Mouse (Mus musculus) embryonic facial prominence, embryonic 13.5 days (tissue): ENCODE results near the gene Rnf2. TPM values are rescaled to one million over a fixed set of nuclear protein-coding genes. Genes with fewer than 3 reads are reported as not detected.
"Not testable (repeated sequence)": the region's sequence is repeated elsewhere in the genome, so short reads cannot be mapped to it uniquely, and the experiment has no call there.

Source experiments
- ATAC-seq: fragments of 200-750 bp; cut with Nextera tagmentation; 2 replicates; pipeline ENCODE4 v1.8.0; 2017; ENCODE audit warnings: low read depth; ENCODE audit not compliant: insufficient number of reproducible peaks, insufficient read depth, low FRiP score, low TSS enrichment
- H3K27ac ChIP-seq: fragments of 300-500 bp; sonication (generic); 2 replicates; pipeline ENCODE4 v1.5.1; 2015; ENCODE audit warnings: moderate library complexity, mild to moderate bottlenecking, inconsistent platforms
- H3K27me3 ChIP-seq: fragments of 300-500 bp; sonication (generic); 2 replicates; pipeline ENCODE4 v1.6.1; 2015; ENCODE audit warnings: mild to moderate bottlenecking, inconsistent platforms
- H3K36me3 ChIP-seq: fragments of 300-500 bp; sonication (generic); 2 replicates; pipeline ENCODE4 v1.6.1; 2015; ENCODE audit warnings: mild to moderate bottlenecking, inconsistent platforms
- H3K4me1 ChIP-seq: fragments of 300-500 bp; sonication (generic); 2 replicates; pipeline ENCODE4 v1.6.1; 2015; ENCODE audit warnings: inconsistent platforms
- H3K4me2 ChIP-seq: fragments of 300-500 bp; sonication (generic); 2 replicates; pipeline ENCODE4 v1.6.1; 2015; ENCODE audit warnings: moderate library complexity, mild to moderate bottlenecking, inconsistent platforms
- H3K4me3 ChIP-seq: fragments of 300-500 bp; sonication (generic); 2 replicates; pipeline ENCODE4 v1.5.1; 2015; ENCODE audit warnings: mild to moderate bottlenecking, inconsistent platforms
- H3K9ac ChIP-seq: fragments of 300-500 bp; sonication (generic); 2 replicates; pipeline ENCODE4 v1.6.1; 2015; ENCODE audit warnings: mild to moderate bottlenecking, inconsistent platforms
- H3K9me3 ChIP-seq: fragments of 300-500 bp; sonication (generic); 2 replicates; pipeline ENCODE4 v1.6.1; 2016; ENCODE audit warnings: inconsistent platforms
- WGBS: fragments of 180-500 bp; shearing (Covaris S2); methylation state at CpG from one replicate; pipeline ENCODE4 v1.1.7; 2015; ENCODE audit warnings: mixed read lengths; 5-methylcytosine and 5-hydroxymethylcytosine counted together
- polyA plus RNA-seq: library from polyadenylated mRNA; unstranded; fragments of >200 nt; fragmentation: Nextera tagmentation; extraction: Ambion mirVana; gene quantifications from 2 replicates; pipeline ENCODE4 v1.2.1, GENCODE M21; 2015

Rnf2 gene
- polyA plus RNA-seq, 1 experiment from 2014 or later = 103 TPM

GRCm38 (mm10) chr1:151482497-151482896 lies 18.3 kb downstream of the Rnf2 start:
- no peak overlapping the region for H3K9ac ChIP-seq
- H3K27ac ChIP-seq = no peak overlapping the region
- H3K4me2 ChIP-seq = no peak overlapping the region
- H3K4me3 ChIP-seq = no peak overlapping the region
- WGBS = 93% methylated on average over 1 of the region's 1 CpGs
- H3K9me3 ChIP-seq = no peaks in the 10 kb centered on the region
- 0 out of 2 replicates have a peak, but pooled peaks cover 10% of the 10 kb centered on the region for H3K4me1 ChIP-seq
- H3K36me3 ChIP-seq = peaks cover 24% of the 10 kb centered on the region
- no peak for ATAC-seq
- no peaks in the 10 kb centered on the region for H3K27me3 ChIP-seq

- peaks cover 71% of the 10 kb centered on the region for H3K36me3 ChIP-seq
- 95% methylated on average over 8 of the region's 8 CpGs for WGBS
- not testable (repeated sequence) for H3K4me3 ChIP-seq, H3K9me3 ChIP-seq, H3K4me1 ChIP-seq, H3K27me3 ChIP-seq, H3K27ac ChIP-seq, H3K4me2 ChIP-seq, ATAC-seq, H3K9ac ChIP-seq
Observed at GRCm38 (mm10) chr1:151472386-151472785, 28.4 kb downstream of the Rnf2 start.

GRCm38 (mm10) chr1:151471429-151471828 lies 29.3 kb downstream of the Rnf2 start:
- Histone ChIP-seq H3K4me2 (no peak overlapping the region), H3K4me1 (no peaks in the 10 kb centered on the region), H3K27ac (no peak overlapping the region), H3K9me3 (no peaks in the 10 kb centered on the region), H3K4me3 (no peak overlapping the region), H3K36me3 (peaks cover 65% of the 10 kb centered on the region), H3K9ac (no peak overlapping the region), H3K27me3 (no peaks in the 10 kb centered on the region)
- 85% methylated on average over 7 of the region's 7 CpGs for WGBS
- no peak for ATAC-seq

GRCm38 (mm10) chr1:151466571-151466970 lies 34.2 kb downstream of the Rnf2 start:
- Histone ChIP-seq H3K9ac (no peak overlapping the region), H3K27me3 (no peaks in the 10 kb centered on the region), H3K4me2 (no peak overlapping the region), H3K27ac (no peak overlapping the region), H3K4me1 (no peaks in the 10 kb centered on the region; the same call in 1 of the 2 replicates), H3K4me3 (no peak overlapping the region), H3K9me3 (no peaks in the 10 kb centered on the region), H3K36me3 (peaks cover 28% of the 10 kb centered on the region)
- ATAC-seq = no peak
- WGBS = 77% methylated on average over 4 of the region's 4 CpGs

GRCm38 (mm10) chr1:151464914-151465313 lies 35.8 kb downstream of the Rnf2 start:
- 23% methylated on average over 4 of the region's 4 CpGs for WGBS

GRCm38 (mm10) chr1:151461265-151461664 lies 39.5 kb downstream of the Rnf2 start:
- 79% methylated on average over 9 of the region's 9 CpGs for WGBS
- Histone ChIP-seq H3K36me3 (peaks cover 50% of the 10 kb centered on the region), H3K4me2 (no peak overlapping the region), H3K27me3 (no peaks in the 10 kb centered on the region), H3K27ac (no peak overlapping the region), H3K4me3 (no peak overlapping the region), H3K4me1 (no peaks in the 10 kb centered on the region; the same call in 1 of the 2 replicates), H3K9ac (no peak overlapping the region), H3K9me3 (no peaks in the 10 kb centered on the region)
- no peak for ATAC-seq

More at GRCm38 (mm10) chr1:151464914-151465313, 35.8 kb downstream of the Rnf2 start:
- H3K9me3 ChIP-seq = no peaks in the 10 kb centered on the region
- no peaks in the 10 kb centered on the region; the same call in 1 of the 2 replicates for H3K4me1 ChIP-seq
- no peak for ATAC-seq
- no peak overlapping the region for H3K4me2 ChIP-seq
- no peak overlapping the region for H3K27ac ChIP-seq
- no peaks in the 10 kb centered on the region for H3K27me3 ChIP-seq
- no peak overlapping the region for H3K9ac ChIP-seq
- H3K4me3 ChIP-seq = no peak overlapping the region
- peaks cover 32% of the 10 kb centered on the region for H3K36me3 ChIP-seq

- no peaks in the 10 kb centered on the region for H3K9me3 ChIP-seq
- no peak overlapping the region for H3K4me2 ChIP-seq
- peaks cover 75% of the 10 kb centered on the region for H3K36me3 ChIP-seq
- no peak overlapping the region for H3K9ac ChIP-seq
- H3K4me3 ChIP-seq = no peak overlapping the region
- no peak overlapping the region for H3K27ac ChIP-seq
- H3K27me3 ChIP-seq = no peaks in the 10 kb centered on the region
- H3K4me1 ChIP-seq = no peaks in the 10 kb centered on the region
- ATAC-seq = no peak
- 77% methylated on average over 5 of the region's 5 CpGs for WGBS
Observed at GRCm38 (mm10) chr1:151457087-151457486, 43.7 kb downstream of the Rnf2 start.

- Histone ChIP-seq H3K9me3 (no peaks in the 10 kb centered on the region), H3K4me2 (no peak overlapping the region), H3K27me3 (no peaks in the 10 kb centered on the region), H3K4me1 (no peaks in the 10 kb centered on the region), H3K36me3 (peaks cover 81% of the 10 kb centered on the region), H3K4me3 (no peak overlapping the region), H3K27ac (no peak overlapping the region), H3K9ac (no peak overlapping the region)
- WGBS = 96% methylated on average over 11 of the region's 11 CpGs
- ATAC-seq = no peak
Observed at GRCm38 (mm10) chr1:151451946-151452345, 48.8 kb downstream of the Rnf2 start.

- Histone ChIP-seq H3K36me3 (peaks cover 83% of the 10 kb centered on the region), H3K4me1 (no peaks in the 10 kb centered on the region), H3K9ac (no peak overlapping the region), H3K4me3 (no peak overlapping the region), H3K4me2 (no peak overlapping the region), H3K27ac (no peak overlapping the region), H3K9me3 (no peaks in the 10 kb centered on the region), H3K27me3 (no peaks in the 10 kb centered on the region)
- 89% methylated on average over 2 of the region's 2 CpGs for WGBS
- no peak for ATAC-seq
Observed at GRCm38 (mm10) chr1:151450851-151451250, 49.9 kb downstream of the Rnf2 start.

GRCm38 (mm10) chr1:151449866-151450265 lies 50.9 kb downstream of the Rnf2 start:
- 94% methylated on average over 10 of the region's 10 CpGs for WGBS
- Histone ChIP-seq H3K4me2 (no peak overlapping the region), H3K4me3 (no peak overlapping the region), H3K36me3 (peaks cover 88% of the 10 kb centered on the region), H3K4me1 (no peaks in the 10 kb centered on the region), H3K9me3 (no peaks in the 10 kb centered on the region), H3K9ac (no peak overlapping the region), H3K27ac (no peak overlapping the region), H3K27me3 (no peaks in the 10 kb centered on the region)
- no peak for ATAC-seq

- peaks cover 58% of the 10 kb centered on the region for H3K36me3 ChIP-seq
- H3K9me3 ChIP-seq = no peaks in the 10 kb centered on the region
- H3K4me3 ChIP-seq = no peak overlapping the region
- no peak overlapping the region for H3K4me2 ChIP-seq
- WGBS = 93% methylated on average over 6 of the region's 6 CpGs
- ATAC-seq = no peak
- no peak overlapping the region for H3K9ac ChIP-seq
- H3K27ac ChIP-seq = no peak overlapping the region
- H3K4me1 ChIP-seq = 0 out of 2 replicates have a peak, but pooled peaks cover 5% of the 10 kb centered on the region
- H3K27me3 ChIP-seq = no peaks in the 10 kb centered on the region
Observed at GRCm38 (mm10) chr1:151435431-151435830, 65.3 kb downstream of the Rnf2 start.

GRCm38 (mm10) chr1:151429316-151429715 lies 71.4 kb downstream of the Rnf2 start:
- WGBS = 36% methylated on average over 9 of the region's 9 CpGs
- peak overlapping the region; percentile 97 for H3K27ac ChIP-seq

More at GRCm38 (mm10) chr1:151429316-151429715, 71.4 kb downstream of the Rnf2 start:
- H3K36me3 ChIP-seq = peaks cover 9% of the 10 kb centered on the region
- no peaks in the 10 kb centered on the region for H3K27me3 ChIP-seq
- H3K9me3 ChIP-seq = no peaks in the 10 kb centered on the region
- H3K9ac ChIP-seq = peak overlapping the region; percentile 94
- H3K4me1 ChIP-seq = peaks cover 17% of the 10 kb centered on the region
- H3K4me2 ChIP-seq = peak overlapping the region; percentile 64
- no peak for ATAC-seq
- H3K4me3 ChIP-seq = peak overlapping the region; percentile 91
